Mouse (Mus musculus): Measurements from ENCODE around the gene Kmt2a. TPM values are rescaled to one million over a fixed set of nuclear protein-coding genes. Genes with fewer than 3 reads are reported as not detected.

Gene Kmt2a
- polyA plus RNA-seq, 1 experiment = 0.29 TPM

GRCm38 (mm10) chr9:44873665-44874064 lies 7.4 kb downstream of the Kmt2a start:
- Histone ChIP-seq H3K9me3 (ENCODE audit: control insufficient read depth, low read length) (no peaks in the 10 kb centered on the region), H3K36me3 (ENCODE audit: control insufficient read depth) (peaks cover 43% of the 10 kb centered on the region), H3K27me3 (ENCODE audit: control insufficient read depth) (no peaks in the 10 kb centered on the region), H3K4me3 (replicated peaks) (no peak overlapping the region), H3K4me1 (ENCODE audit: control insufficient read depth) (peaks cover 7% of the 10 kb centered on the region)
- TF ChIP-seq GATA1 (IDR thresholded peaks at IDR 0.05; ENCODE audit: low read length) = no peak
- no peak for TF ChIP-seq TAL1 (IDR thresholded peaks at IDR 0.05; ENCODE audit: low read length)

- H3K4me1 ChIP-seq (ENCODE audit: control insufficient read depth) = peaks cover 2% of the 10 kb centered on the region; the same call in 1 of the 2 replicates
- no peaks in the 10 kb centered on the region for H3K27me3 ChIP-seq (ENCODE audit: control insufficient read depth)
- H3K9me3 ChIP-seq (ENCODE audit: control insufficient read depth, low read length) = no peaks in the 10 kb centered on the region
- no peak for TF ChIP-seq GATA1 (IDR thresholded peaks at IDR 0.05; ENCODE audit: low read length)
- TF ChIP-seq TAL1 (IDR thresholded peaks at IDR 0.05; ENCODE audit: low read length) = no peak
- peaks cover 55% of the 10 kb centered on the region for H3K36me3 ChIP-seq (ENCODE audit: control insufficient read depth)
- H3K4me3 ChIP-seq (replicated peaks) = no peak overlapping the region
These were observed 12.6 kb downstream of the Kmt2a start for GRCm38 (mm10) chr9:44868336-44869094.

- H3K36me3 ChIP-seq (ENCODE audit: control insufficient read depth) = peaks cover 54% of the 10 kb centered on the region
These were observed 13.4 kb downstream of the Kmt2a start for GRCm38 (mm10) chr9:44867664-44868063.

GRCm38 (mm10) chr9:44866501-44867240 lies 14.4 kb downstream of the Kmt2a start:
- Histone ChIP-seq H3K36me3 (ENCODE audit: control insufficient read depth) (peaks cover 59% of the 10 kb centered on the region), H3K4me1 (ENCODE audit: control insufficient read depth) (peaks cover 6% of the 10 kb centered on the region; the same call in 1 of the 2 replicates), H3K27me3 (ENCODE audit: control insufficient read depth) (no peaks in the 10 kb centered on the region), H3K4me3 (replicated peaks) (no peak overlapping the region), H3K9me3 (ENCODE audit: control insufficient read depth, low read length) (no peaks in the 10 kb centered on the region)
- no peak for TF ChIP-seq TAL1 (IDR thresholded peaks at IDR 0.05; ENCODE audit: low read length)
- no peak for TF ChIP-seq GATA1 (IDR thresholded peaks at IDR 0.05; ENCODE audit: low read length)

More at GRCm38 (mm10) chr9:44867664-44868063, 13.4 kb downstream of the Kmt2a start:
- H3K27me3 ChIP-seq (ENCODE audit: control insufficient read depth) = no peaks in the 10 kb centered on the region
- H3K9me3 ChIP-seq (ENCODE audit: control insufficient read depth, low read length) = no peaks in the 10 kb centered on the region
- H3K4me3 ChIP-seq (replicated peaks) = no peak overlapping the region
- H3K4me1 ChIP-seq (ENCODE audit: control insufficient read depth) = peaks cover 3% of the 10 kb centered on the region; the same call in 1 of the 2 replicates
- TF ChIP-seq GATA1 (IDR thresholded peaks at IDR 0.05; ENCODE audit: low read length) (no peak), TAL1 (IDR thresholded peaks at IDR 0.05; ENCODE audit: low read length) (no peak)

GRCm38 (mm10) chr9:44861121-44861520 lies 20.0 kb downstream of the Kmt2a start:
- no peak overlapping the region for H3K4me3 ChIP-seq (replicated peaks)
- H3K9me3 ChIP-seq (ENCODE audit: control insufficient read depth, low read length) = peaks cover 5% of the 10 kb centered on the region
- H3K36me3 ChIP-seq (ENCODE audit: control insufficient read depth) = peaks cover 57% of the 10 kb centered on the region
- no peaks in the 10 kb centered on the region for H3K27me3 ChIP-seq (ENCODE audit: control insufficient read depth)
- TF ChIP-seq TAL1 (IDR thresholded peaks at IDR 0.05; ENCODE audit: low read length) = no peak
- no peak for TF ChIP-seq GATA1 (IDR thresholded peaks at IDR 0.05; ENCODE audit: low read length)
- H3K4me1 ChIP-seq (ENCODE audit: control insufficient read depth) = peaks cover 7% of the 10 kb centered on the region

- Histone ChIP-seq H3K36me3 (ENCODE audit: control insufficient read depth) (peaks cover 34% of the 10 kb centered on the region), H3K4me3 (replicated peaks) (no peak overlapping the region), H3K4me1 (ENCODE audit: control insufficient read depth) (peaks cover 7% of the 10 kb centered on the region), H3K9me3 (ENCODE audit: control insufficient read depth, low read length) (peaks cover 5% of the 10 kb centered on the region), H3K27me3 (ENCODE audit: control insufficient read depth) (no peaks in the 10 kb centered on the region)
- TF ChIP-seq GATA1 (IDR thresholded peaks at IDR 0.05; ENCODE audit: low read length) (no peak), TAL1 (IDR thresholded peaks at IDR 0.05; ENCODE audit: low read length) (no peak)
These were observed 22.4 kb downstream of the Kmt2a start for GRCm38 (mm10) chr9:44858657-44859056.

GRCm38 (mm10) chr9:44857405-44857992 lies 23.6 kb downstream of the Kmt2a start:
- peaks cover 32% of the 10 kb centered on the region for H3K36me3 ChIP-seq (ENCODE audit: control insufficient read depth)
- peaks cover 5% of the 10 kb centered on the region for H3K4me1 ChIP-seq (ENCODE audit: control insufficient read depth)

GRCm38 (mm10) chr9:44855153-44855552 lies 25.9 kb downstream of the Kmt2a start:
- Histone ChIP-seq H3K9me3 (ENCODE audit: control insufficient read depth, low read length) (no peaks in the 10 kb centered on the region), H3K4me1 (ENCODE audit: control insufficient read depth) (no peaks in the 10 kb centered on the region), H3K4me3 (replicated peaks) (no peak overlapping the region), H3K27me3 (ENCODE audit: control insufficient read depth) (no peaks in the 10 kb centered on the region), H3K36me3 (ENCODE audit: control insufficient read depth) (peaks cover 27% of the 10 kb centered on the region)
- TF ChIP-seq GATA1 (IDR thresholded peaks at IDR 0.05; ENCODE audit: low read length) (no peak), TAL1 (IDR thresholded peaks at IDR 0.05; ENCODE audit: low read length) (no peak)

More at GRCm38 (mm10) chr9:44857405-44857992, 23.6 kb downstream of the Kmt2a start:
- Histone ChIP-seq H3K4me3 (replicated peaks) (no peak overlapping the region), H3K27me3 (ENCODE audit: control insufficient read depth) (no peaks in the 10 kb centered on the region), H3K9me3 (ENCODE audit: control insufficient read depth, low read length) (peaks cover 5% of the 10 kb centered on the region)
- TF ChIP-seq GATA1 (IDR thresholded peaks at IDR 0.05; ENCODE audit: low read length) = no peak
- no peak for TF ChIP-seq TAL1 (IDR thresholded peaks at IDR 0.05; ENCODE audit: low read length)

GRCm38 (mm10) chr9:44847446-44847845 lies 33.6 kb downstream of the Kmt2a start:
- TF ChIP-seq GATA1 (IDR thresholded peaks at IDR 0.05; ENCODE audit: low read length) (no peak), TAL1 (IDR thresholded peaks at IDR 0.05; ENCODE audit: low read length) (no peak)
- Histone ChIP-seq H3K4me3 (replicated peaks) (no peak overlapping the region), H3K27me3 (ENCODE audit: control insufficient read depth) (no peaks in the 10 kb centered on the region), H3K4me1 (ENCODE audit: control insufficient read depth) (no peaks in the 10 kb centered on the region), H3K9me3 (ENCODE audit: control insufficient read depth, low read length) (no peaks in the 10 kb centered on the region), H3K36me3 (ENCODE audit: control insufficient read depth) (peaks cover 87% of the 10 kb centered on the region)
